In the genomic region with DNA sequence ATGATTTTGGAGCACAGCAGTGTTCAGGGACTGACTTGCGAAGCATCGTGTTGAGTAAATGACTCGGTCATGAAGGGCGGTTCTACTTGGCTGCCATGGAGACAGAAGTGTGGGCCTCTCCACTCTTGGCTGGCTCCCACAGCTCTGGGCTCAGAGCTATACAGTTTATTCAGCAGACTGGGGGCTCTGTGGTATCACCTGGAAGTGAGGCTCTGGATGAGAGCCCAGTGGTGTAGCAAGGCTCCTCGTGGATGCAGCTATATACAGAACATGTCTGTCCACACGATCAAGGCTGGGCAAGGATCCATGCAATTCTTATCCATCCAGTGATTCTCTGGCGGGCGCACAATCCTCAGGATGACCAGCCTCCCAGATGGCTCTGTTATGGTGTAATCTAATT, we compare ENCODE assay signal across 8 mouse cellular contexts.
A peak's percentile ranks its signal among the peaks of the same experiment; 100 is the strongest.
DNase-seq lines count a peak whose midpoint lies in the region; ATAC-seq and TF ChIP-seq lines count a peak whose summit lies in the region.

No protein-coding gene starts in this region.

- no peak overlapping the region for H3K9ac ChIP-seq in heart, embryonic 11.5 days (ENCODE audit: low read depth, low read length)
- H3K9ac ChIP-seq in forebrain, embryonic 16.5 days (replicated peaks; ENCODE audit: low read depth, low read length) = no peak overlapping the region
- H3K9ac ChIP-seq in liver, postnatal 0 days (replicated peaks) = no peak overlapping the region

- H3K27me3 ChIP-seq in heart, embryonic 11.5 days (ENCODE audit: control insufficient read depth, insufficient read depth, low read length) = no peaks in the 10 kb centered on the region
- no peaks in the 10 kb centered on the region for H3K27me3 ChIP-seq in forebrain, embryonic 16.5 days (replicated peaks; ENCODE audit: control insufficient read depth, insufficient read depth, low read length)
- no peaks in the 10 kb centered on the region for H3K27me3 ChIP-seq in liver, postnatal 0 days (ENCODE audit: insufficient read depth, low read length)

- no peak for TF ChIP-seq CTCF in liver, postnatal 0 days (IDR thresholded peaks at IDR 0.05; ENCODE audit: low read depth)

- no peak for TF ChIP-seq EP300 in liver, postnatal 0 days (IDR thresholded peaks at IDR 0.05; ENCODE audit: low read depth)

- intact Hi-C loops in heart, postnatal 14 days (cut with DNase I) = loop anchor here (5.0 kb wide), 1 partner anchor 57 kb away; no protein-coding TSS in a partner anchor

- no peak overlapping the region for H3K4me3 ChIP-seq in heart, embryonic 11.5 days (ENCODE audit: low read depth, low read length)
- H3K4me3 ChIP-seq in forebrain, embryonic 16.5 days (replicated peaks; ENCODE audit: low read length) = no peak overlapping the region
- H3K4me3 ChIP-seq in liver, postnatal 0 days (ENCODE audit: low read depth, low read length) = no peak overlapping the region

- peak; percentile 98 for DNase-seq in heart, adult 11 months
- peak; percentile 68 to 72 for DNase-seq in heart, postnatal 14 days
- peak; percentile 86 for DNase-seq in lung, postnatal 36 days
- no peak for DNase-seq in kidney, postnatal 14 days
- DNase-seq in liver, postnatal 0 days = no peak
- no peak for DNase-seq in retina, postnatal 1 day

- no peak for ATAC-seq in heart, embryonic 11.5 days (replicated peaks; ENCODE audit: insufficient number of reproducible peaks, low FRiP score, low TSS enrichment)
- ATAC-seq in forebrain, embryonic 16.5 days = peak; percentile 53
- no peak for ATAC-seq in liver, postnatal 0 days

- H3K4me1 ChIP-seq in heart, embryonic 11.5 days (ENCODE audit: control insufficient read depth, insufficient read depth, low read length) = peaks cover 15% of the 10 kb centered on the region
- H3K4me1 ChIP-seq in forebrain, embryonic 16.5 days (replicated peaks; ENCODE audit: control insufficient read depth, insufficient read depth, low read length) = peaks cover 18% of the 10 kb centered on the region
- H3K4me1 ChIP-seq in liver, postnatal 0 days (ENCODE audit: insufficient read depth) = no peaks in the 10 kb centered on the region

- no peak overlapping the region for H3K27ac ChIP-seq in heart, embryonic 11.5 days (ENCODE audit: low read depth, low read length)
- no peak overlapping the region; the same call in 1 of the 2 replicates for H3K27ac ChIP-seq in forebrain, embryonic 16.5 days (ENCODE audit: low read length)
- H3K27ac ChIP-seq in liver, postnatal 0 days (ENCODE audit: low read depth) = no peak overlapping the region

- H3K36me3 ChIP-seq in heart, embryonic 11.5 days (ENCODE audit: control insufficient read depth, insufficient read depth, low read length) = no peaks in the 10 kb centered on the region
- no peaks in the 10 kb centered on the region for H3K36me3 ChIP-seq in forebrain, embryonic 16.5 days (ENCODE audit: control insufficient read depth, insufficient read depth)
- no peaks in the 10 kb centered on the region for H3K36me3 ChIP-seq in liver, postnatal 0 days (replicated peaks; ENCODE audit: insufficient read depth, low read length)

- no peak overlapping the region for H3K4me2 ChIP-seq in heart, embryonic 11.5 days
- H3K4me2 ChIP-seq in forebrain, embryonic 16.5 days (ENCODE audit: low read length) = no peak overlapping the region
- no peak overlapping the region for H3K4me2 ChIP-seq in liver, postnatal 0 days (ENCODE audit: low read depth, low read length)

- 70% methylated on average over 8 of the region's 8 CpGs for WGBS in heart, embryonic 11.5 days (ENCODE audit: insufficient replicate concordance)
- WGBS in forebrain, embryonic 16.5 days = 45% methylated on average over 8 of the region's 8 CpGs
- WGBS in liver, postnatal 0 days (ENCODE audit: insufficient replicate concordance) = 83% methylated on average over 8 of the region's 8 CpGs

- H3K9me3 ChIP-seq in heart, embryonic 11.5 days (replicated peaks; ENCODE audit: control insufficient read depth, low read length) = no peaks in the 10 kb centered on the region
- H3K9me3 ChIP-seq in forebrain, embryonic 16.5 days (ENCODE audit: control insufficient read depth, low read length) = no peaks in the 10 kb centered on the region
- H3K9me3 ChIP-seq in liver, postnatal 0 days (ENCODE audit: low read length) = no peaks in the 10 kb centered on the region

Comparison
In these comparisons a context has a peak if more than half of its experiments do, and no peak if none do; other contexts are left out.
1. DNase-seq: peak in heart, adult 11 months (single experiment), heart, postnatal 14 days (2 of 2) and lung, postnatal 36 days (single experiment); none in kidney, postnatal 14 days (single experiment), liver, postnatal 0 days (single experiment) and retina, postnatal 1 day (single experiment).